Mouse (Mus musculus) right cerebral cortex, adult 18-20 months (tissue): ENCODE data around the gene Ahcyl1.

Experiments
- DNase-seq: peaks from one replicate; pipeline ENCODE4 v3.0.0; 2022; ENCODE audit warnings: mixed read lengths

Ahcyl1 gene

GRCm38 (mm10) chr3:107703675-107704370 lies 7.5 kb upstream of the Ahcyl1 start:
- DNase-seq = no peak

- no peak for DNase-seq
Measured at GRCm38 (mm10) chr3:107701767-107702394, 5.5 kb upstream of the Ahcyl1 start.

GRCm38 (mm10) chr3:107700625-107701024 lies 4.3 kb upstream of the Ahcyl1 start:
- no peak for DNase-seq

- no peak for DNase-seq
Measured at GRCm38 (mm10) chr3:107696910-107697309, 550 bp upstream of the Ahcyl1 start.

GRCm38 (mm10) chr3:107695219-107695947 lies 977 bp downstream of the Ahcyl1 start:
- DNase-seq = peak; percentile 42

GRCm38 (mm10) chr3:107694256-107694900 lies 2.0 kb downstream of the Ahcyl1 start:
- no peak for DNase-seq

GRCm38 (mm10) chr3:107690366-107690765 lies 6.0 kb downstream of the Ahcyl1 start:
- DNase-seq = no peak

- no peak for DNase-seq
Measured at GRCm38 (mm10) chr3:107689245-107689644, 7.1 kb downstream of the Ahcyl1 start.

- DNase-seq = no peak
Measured at GRCm38 (mm10) chr3:107688236-107688635, 8.1 kb downstream of the Ahcyl1 start.

GRCm38 (mm10) chr3:107686276-107686977 lies 9.9 kb downstream of the Ahcyl1 start:
- no peak for DNase-seq

- DNase-seq = no peak
Measured at GRCm38 (mm10) chr3:107685652-107686051, 10.7 kb downstream of the Ahcyl1 start.

GRCm38 (mm10) chr3:107683587-107683986 lies 12.8 kb downstream of the Ahcyl1 start:
- DNase-seq = peak; percentile 52

- peak; percentile 88 for DNase-seq
Measured at GRCm38 (mm10) chr3:107680790-107681576, 15.4 kb downstream of the Ahcyl1 start.

- DNase-seq = no peak
Measured at GRCm38 (mm10) chr3:107671509-107671908, 24.9 kb downstream of the Ahcyl1 start.

- DNase-seq = no peak
Measured at GRCm38 (mm10) chr3:107670500-107670899, 25.9 kb downstream of the Ahcyl1 start.

GRCm38 (mm10) chr3:107668786-107669185 lies 27.6 kb downstream of the Ahcyl1 start:
- no peak for DNase-seq

- DNase-seq = no peak
Measured at GRCm38 (mm10) chr3:107667426-107667825, 28.9 kb downstream of the Ahcyl1 start.

- no peak for DNase-seq
Measured at GRCm38 (mm10) chr3:107664641-107665040, 31.7 kb downstream of the Ahcyl1 start.

- DNase-seq = no peak
Measured at GRCm38 (mm10) chr3:107659000-107659399, 37.4 kb downstream of the Ahcyl1 start.

- no peak for DNase-seq
Measured at GRCm38 (mm10) chr3:107656888-107657287, 39.5 kb downstream of the Ahcyl1 start.

GRCm38 (mm10) chr3:107656151-107656550 lies 40.2 kb downstream of the Ahcyl1 start:
- DNase-seq = no peak

- no peak for DNase-seq
Measured at GRCm38 (mm10) chr3:107655491-107655890, 40.9 kb downstream of the Ahcyl1 start.
